Comparison of ENCODE assay signal across 12 mouse cellular contexts in genomic region chr9:32467443-32467842, GRCm38 (mm10).
DNase-seq lines count a peak whose midpoint lies in the region; ATAC-seq lines count a peak whose summit lies in the region.
"Had no signal": no experiment of that assay in that cellular context is flagged by ENCODE, and none has a peak within 500 bp of the region (broad histone marks: within the 10 kb centered on the region; RNA-seq: fewer than 3 reads in every experiment).

No protein-coding gene starts in this region.

- no peak for ATAC-seq in heart, embryonic 13.5 days (ENCODE audit: extremely low read depth, insufficient number of reproducible peaks, low FRiP score, low TSS enrichment)
- peak; percentile 72; the same call in 1 of the 2 replicates for ATAC-seq in limb, embryonic 15.5 days (ENCODE audit: insufficient number of reproducible peaks, low FRiP score, low TSS enrichment, low read depth)
- ATAC-seq: inflammation-experienced regulatory T-cells, adult 6 months; midbrain, embryonic 13.5 days had no signal

- peaks cover 8% of the 10 kb centered on the region for H3K36me3 ChIP-seq in heart, embryonic 13.5 days
- peaks cover 13% of the 10 kb centered on the region; the same call in 1 of the 2 replicates for H3K36me3 ChIP-seq in limb, embryonic 15.5 days
- H3K36me3 ChIP-seq: midbrain, embryonic 13.5 days had no signal

- H3K9ac ChIP-seq in heart, embryonic 13.5 days, result 0 out of 2 replicates have a peak overlapping the region, but pooled peaks have one; percentile 10
- H3K9ac ChIP-seq in limb, embryonic 15.5 days, result no peak overlapping the region
- H3K9ac ChIP-seq: midbrain, embryonic 13.5 days had no signal

- no peaks in the 10 kb centered on the region for H3K9me3 ChIP-seq in heart, embryonic 13.5 days
- H3K9me3 ChIP-seq in limb, embryonic 15.5 days, result no peaks in the 10 kb centered on the region
- H3K9me3 ChIP-seq: midbrain, embryonic 13.5 days had no signal

- no peak for DNase-seq in heart, postnatal 10 days
- peak; percentile 38 for DNase-seq in kidney, postnatal 10 days
- DNase-seq in kidney, adult 8-10 months, result no peak
- DNase-seq in lung, postnatal 10 days, result peak; percentile 45
- DNase-seq in lung, postnatal 36 days, result no peak
- DNase-seq: liver; right cerebral cortex, postnatal 14 days had no signal

- no peaks in the 10 kb centered on the region for H3K27me3 ChIP-seq in heart, embryonic 13.5 days (replicated peaks)
- H3K27me3 ChIP-seq in limb, embryonic 15.5 days, result no peaks in the 10 kb centered on the region; the same call in 1 of the 2 replicates
- H3K27me3 ChIP-seq: midbrain, embryonic 13.5 days had no signal

- 73% methylated on average over 8 of the region's 8 CpGs for WGBS in heart, embryonic 13.5 days
- WGBS in limb, embryonic 15.5 days, result 31% methylated on average over 8 of the region's 8 CpGs

- no peak overlapping the region for H3K4me2 ChIP-seq in heart, embryonic 13.5 days
- H3K4me2 ChIP-seq in limb, embryonic 15.5 days, result peak overlapping the region; percentile 15
- H3K4me2 ChIP-seq: midbrain, embryonic 13.5 days had no signal

- peak overlapping the region; percentile 62 for H3K27ac ChIP-seq in heart, embryonic 13.5 days (replicated peaks)
- peak overlapping the region; percentile 84 for H3K27ac ChIP-seq in limb, embryonic 15.5 days
- H3K27ac ChIP-seq: macrophage; midbrain, embryonic 13.5 days had no signal

- peaks cover 21% of the 10 kb centered on the region for H3K4me1 ChIP-seq in heart, embryonic 13.5 days
- peaks cover 40% of the 10 kb centered on the region for H3K4me1 ChIP-seq in limb, embryonic 15.5 days

- intact Hi-C loops in heart, postnatal 10 days (cut with DNase I), result no loop called here

- H3K4me3 ChIP-seq in heart, embryonic 13.5 days, result no peak overlapping the region
- H3K4me3 ChIP-seq in limb, embryonic 15.5 days, result no peak overlapping the region
- H3K4me3 ChIP-seq: midbrain, embryonic 13.5 days had no signal

Comparison
In these comparisons a context has a peak if more than half of its experiments do, and no peak if none do; other contexts are left out.
1. DNase-seq: peak in kidney, postnatal 10 days (single experiment) and lung, postnatal 10 days (single experiment); none in heart, postnatal 10 days (0 of 2), kidney, adult 8-10 months (0 of 2) and lung, postnatal 36 days (single experiment).